Mouse (Mus musculus) brain, adult 2 months (tissue): ENCODE results near the gene Tmem274.
A peak's percentile ranks its signal among the peaks of the same experiment; 100 is the strongest.

Experiments
- DNase-seq: peaks from one replicate; pipeline ENCODE4 v3.0.0; 2011; ENCODE audit warnings: low read depth, low spot score

Tmem274 gene

DNA sequence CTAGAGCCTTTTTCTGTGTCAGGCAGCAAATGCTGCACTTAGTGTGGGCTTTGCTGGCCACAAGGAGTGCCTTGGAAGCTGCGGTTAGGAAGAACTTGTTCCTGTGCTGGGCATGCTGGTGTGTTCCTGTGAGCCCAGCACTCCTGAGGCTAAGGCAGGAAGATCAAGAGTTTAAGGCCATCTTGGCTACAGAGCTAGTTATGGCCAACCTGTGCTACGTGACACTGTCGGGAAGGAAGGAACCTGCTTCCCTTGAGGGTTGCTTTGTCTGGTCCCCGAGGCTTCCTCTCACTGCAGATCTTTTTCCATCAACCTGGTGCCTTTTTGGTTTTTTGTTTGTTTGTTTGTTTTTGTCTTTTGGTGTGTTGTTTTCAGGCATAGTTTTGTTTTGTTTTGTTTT lies 48.0 kb downstream of the Tmem274 start:
- no peak for DNase-seq

DNA sequence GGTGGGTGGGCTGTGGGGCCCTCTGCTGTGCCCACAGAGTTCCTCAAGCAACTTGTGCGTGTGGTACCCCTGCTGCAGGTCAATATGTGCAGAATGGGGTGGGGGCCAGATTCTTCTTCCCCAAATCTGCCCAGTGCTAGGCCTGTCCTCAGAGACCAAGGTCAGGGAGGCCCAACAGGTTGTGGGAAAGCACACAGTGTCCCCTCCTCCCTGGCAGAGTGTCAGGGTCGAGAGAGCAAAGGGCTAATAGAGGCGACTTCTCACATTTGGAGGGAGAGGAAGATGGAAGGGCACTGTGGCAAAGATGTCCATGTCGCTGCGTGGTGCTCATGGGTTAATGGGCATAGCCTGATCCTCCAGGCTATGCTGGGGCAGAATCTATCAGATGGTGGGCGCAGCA lies 48.6 kb downstream of the Tmem274 start:
- no peak for DNase-seq

DNA sequence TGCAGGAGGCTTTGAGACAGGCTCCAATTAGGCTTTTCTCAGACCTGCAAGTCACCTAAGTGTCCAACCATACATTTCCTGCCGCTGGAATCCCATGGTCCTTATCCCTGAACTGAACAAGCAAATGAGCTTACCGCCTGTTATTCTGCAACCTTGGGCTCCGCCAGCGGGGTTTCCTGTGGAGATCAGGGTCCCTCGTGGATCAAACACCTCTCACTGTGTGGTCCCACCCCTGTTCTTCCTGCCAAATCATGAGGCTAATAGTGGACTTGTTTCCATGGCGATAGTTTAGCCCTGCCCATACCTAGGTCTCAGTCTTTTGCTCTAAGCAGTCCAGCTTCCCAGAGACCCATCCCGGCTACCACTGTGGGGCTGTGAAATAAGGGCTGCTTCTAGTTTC lies 49.2 kb downstream of the Tmem274 start:
- DNase-seq: peak; percentile 47

DNA sequence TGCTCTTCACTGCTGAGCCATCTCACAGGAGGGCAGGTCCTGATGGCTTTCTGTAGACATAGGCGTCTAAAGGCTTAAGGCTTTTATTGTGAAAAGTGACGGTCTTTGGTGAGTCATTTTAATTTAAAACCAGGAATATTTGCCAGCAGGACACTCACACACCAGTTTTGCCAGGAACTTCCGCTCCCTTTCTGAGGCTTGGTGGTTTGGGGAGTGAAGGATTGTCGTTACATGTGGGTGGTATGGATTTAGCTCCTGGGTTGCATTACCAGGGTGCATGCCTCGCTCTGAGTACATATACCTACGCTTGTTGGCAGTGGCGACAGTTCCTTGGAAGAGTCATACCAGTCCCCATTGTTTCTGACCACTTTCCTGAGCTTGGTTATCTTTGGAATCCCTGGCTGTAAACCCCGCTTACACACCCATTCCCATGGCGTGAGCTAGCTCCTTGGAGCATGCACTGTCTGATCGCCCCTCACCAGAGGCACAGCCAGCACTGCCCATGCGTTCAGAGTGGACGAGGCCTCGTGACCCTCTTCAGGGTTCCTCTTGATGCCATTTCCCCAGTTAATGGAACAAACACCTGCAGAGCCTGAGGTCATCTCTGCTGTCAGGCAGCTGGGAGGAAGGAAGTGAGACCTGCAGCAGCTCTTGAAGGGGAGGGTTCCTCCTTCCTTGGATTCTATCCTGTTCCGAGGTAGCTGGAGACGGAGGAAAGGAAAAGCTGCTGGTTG lies 50.6 kb downstream of the Tmem274 start:
- no peak for DNase-seq

DNA sequence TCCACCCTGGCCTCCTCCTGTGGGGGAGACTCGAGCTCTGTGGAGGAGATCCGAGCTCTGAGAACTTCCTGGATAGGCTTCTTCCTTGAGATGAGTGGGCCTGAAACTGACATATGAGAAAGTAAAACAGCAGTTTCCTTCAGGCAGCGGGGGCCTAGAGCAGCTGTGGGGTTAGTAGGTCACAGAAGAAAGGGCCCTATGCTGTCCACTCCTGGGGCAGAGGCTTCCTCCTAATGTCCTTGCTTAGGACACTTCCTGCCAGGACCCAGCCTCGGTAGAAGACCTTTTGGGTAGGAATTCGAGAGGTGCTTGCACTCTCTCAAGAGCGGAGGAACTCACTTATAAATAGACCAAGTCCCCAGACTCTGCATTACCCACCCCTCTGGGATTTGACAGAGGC lies 52.5 kb downstream of the Tmem274 start:
- DNase-seq: no peak
